Mouse (Mus musculus) cerebellum, postnatal 36 days (tissue): ENCODE measurements around the gene Sox14.
A peak's percentile ranks its signal among the peaks of the same experiment; 100 is the strongest.

Experiments
- DNase-seq, 2 experiments: peaks; one replicate each; pipeline ENCODE4 v3.0.0; 2021 to 2022; ENCODE audit warnings: mixed read lengths in 2 of 2

The Sox14 gene

DNA sequence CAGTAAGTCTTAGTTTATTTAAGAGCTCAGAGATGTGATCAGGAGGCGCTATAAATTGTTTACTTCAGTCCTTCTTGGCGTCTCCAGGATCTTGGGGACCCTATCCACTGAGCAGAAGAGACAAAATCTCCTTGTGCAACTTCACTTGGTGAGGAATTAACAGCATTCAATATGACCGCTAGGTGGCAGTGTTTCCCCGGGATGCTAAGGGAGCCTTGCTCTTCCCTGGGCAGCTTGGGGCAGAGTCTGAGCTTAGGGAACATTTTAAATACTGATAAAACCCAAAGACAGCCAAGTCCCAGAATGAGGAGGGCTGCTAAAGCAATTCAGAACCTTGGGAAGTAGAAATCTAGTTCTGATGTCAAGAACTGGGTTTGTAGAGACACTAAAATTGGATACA, 29.1 kb downstream of the Sox14 start:
- DNase-seq: peak; percentile 59 to 73

- DNase-seq: no peak
These were observed 36.6 kb downstream of the Sox14 start for GRCm38 (mm10) chr9:99839367-99839766.

GRCm38 (mm10) chr9:99838877-99839276, 37.1 kb downstream of the Sox14 start:
- DNase-seq: no peak

DNA sequence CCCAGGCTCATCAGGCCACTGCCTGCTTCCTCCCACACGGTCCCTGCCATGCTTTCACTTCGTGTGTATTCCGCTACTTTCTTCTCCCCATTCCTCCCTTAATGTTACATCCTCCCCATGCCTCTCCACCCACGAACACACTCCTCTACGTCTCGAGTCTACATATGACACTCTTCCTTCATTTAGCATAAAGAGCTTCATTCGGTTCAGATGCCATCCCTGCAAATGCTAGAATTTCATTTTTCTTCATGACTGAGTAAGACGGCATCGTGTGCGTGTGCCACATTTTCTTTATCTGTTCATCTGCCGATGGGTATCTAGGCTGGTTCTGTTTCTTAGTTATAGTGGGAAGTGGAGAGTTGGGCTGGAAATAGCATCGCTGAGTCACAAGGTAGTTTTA, 39.3 kb downstream of the Sox14 start:
- no peak for DNase-seq

DNA sequence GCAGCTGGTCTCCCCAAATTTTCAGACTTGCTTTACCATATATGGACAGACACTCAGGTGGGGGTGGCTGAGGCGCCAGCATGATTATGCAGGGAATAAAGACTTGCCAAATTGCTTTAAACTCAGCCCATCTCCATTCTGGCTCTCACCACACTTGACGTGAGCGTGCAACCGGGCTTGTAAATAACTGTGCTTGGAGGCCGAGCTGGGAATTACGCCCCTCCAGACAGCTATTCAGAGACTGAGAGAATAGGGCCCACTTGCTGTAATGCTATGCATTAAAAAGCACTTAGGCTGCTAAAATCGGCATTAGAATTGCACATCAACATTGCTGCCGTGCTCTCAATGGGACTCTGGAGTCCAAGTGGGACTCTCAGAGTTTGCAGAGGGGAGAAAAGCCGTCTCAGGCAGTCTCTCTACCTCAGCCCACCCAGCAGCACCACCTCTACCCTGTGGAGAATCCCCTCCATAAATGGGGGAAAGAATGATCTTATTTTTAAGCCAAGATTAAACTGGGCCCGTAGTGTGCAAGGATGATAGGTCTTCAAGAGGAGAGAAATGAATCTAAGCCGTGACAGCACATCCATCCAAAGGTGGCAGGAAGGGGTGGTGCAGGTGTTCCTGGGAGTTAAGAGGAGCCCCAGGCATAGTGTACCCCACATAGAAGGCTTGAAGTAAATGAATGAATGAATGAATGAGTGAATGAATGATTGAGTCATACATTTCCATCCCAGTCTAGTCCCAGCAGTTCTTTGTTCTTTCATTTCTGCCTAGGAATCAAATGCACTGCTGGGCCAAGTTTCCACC, 40.1 kb downstream of the Sox14 start:
- DNase-seq: no peak
